Mouse (Mus musculus) megakaryocyte progenitor cell, adult 5-6 weeks (primary cell): ENCODE measurements around the gene Musk. TPM values are rescaled to one million over a fixed set of nuclear protein-coding genes. Genes with fewer than 3 reads are reported as not detected.
"Not testable (repeated sequence)": the region's sequence is repeated elsewhere in the genome, so short reads cannot be mapped to it uniquely, and the experiment has no call there.

Experiments used
- ATAC-seq: replicated peaks from 2 replicates; pipeline ENCODE4 v1.8.0; 2016; ENCODE audit warnings: mild to moderate bottlenecking, moderate TSS enrichment, inconsistent platforms; ENCODE audit not compliant: poor library complexity
- total RNA-seq, 2 experiments: library from RNA; stranded (forward) in 1 of 2; stranded (reverse) in 1 of 2; fragments of 157-497, 149-512 nt in 1 of 2; fragments of 200-1000 nt in 1 of 2; gene quantifications; 2 replicates each; pipeline versions ENCODE4 v1.2.3 to v1.2.4; 2015 to 2017

Gene Musk
- not detected in 2 replicates for total RNA-seq (2015)
- 0.46 TPM in 1 of 2 replicates, not detected in the other for total RNA-seq (2017)

- ATAC-seq = no peak
Observed at GRCm38 (mm10) chr4:58285687-58286086, at the start of gene Musk. Musk (plus strand) TSS chr4:58285960.

GRCm38 (mm10) chr4:58240416-58240815, 45.3 kb upstream of the Musk start:
- ATAC-seq = peak; percentile 75

GRCm38 (mm10) chr4:58245544-58245943, 40.2 kb upstream of the Musk start:
- ATAC-seq = no peak

- 0 out of 2 replicates have a peak, but pooled peaks have one; percentile 34 for ATAC-seq
Observed at GRCm38 (mm10) chr4:58252381-58252780, 33.4 kb upstream of the Musk start.

GRCm38 (mm10) chr4:58253410-58253809, 32.4 kb upstream of the Musk start:
- peak; percentile 44; the same call in 1 of the 2 replicates for ATAC-seq

- ATAC-seq = not testable (repeated sequence)
Observed at GRCm38 (mm10) chr4:58260767-58261166, 25.0 kb upstream of the Musk start.

- 0 out of 2 replicates have a peak, but pooled peaks have one; percentile 44 for ATAC-seq
Observed at GRCm38 (mm10) chr4:58266294-58266693, 19.5 kb upstream of the Musk start.

- no peak for ATAC-seq
Observed at GRCm38 (mm10) chr4:58268897-58269542, 16.7 kb upstream of the Musk start.

GRCm38 (mm10) chr4:58269961-58270360, 15.8 kb upstream of the Musk start:
- ATAC-seq = no peak

GRCm38 (mm10) chr4:58270956-58271355, 14.8 kb upstream of the Musk start:
- ATAC-seq = no peak

GRCm38 (mm10) chr4:58271504-58272162, 14.1 kb upstream of the Musk start:
- no peak for ATAC-seq

GRCm38 (mm10) chr4:58275261-58275895, 10.4 kb upstream of the Musk start:
- ATAC-seq = no peak

GRCm38 (mm10) chr4:58278368-58278767, 7.4 kb upstream of the Musk start:
- ATAC-seq = no peak

GRCm38 (mm10) chr4:58280121-58280520, 5.6 kb upstream of the Musk start:
- no peak for ATAC-seq

GRCm38 (mm10) chr4:58286368-58287090, 769 bp downstream of the Musk start:
- ATAC-seq = no peak

- ATAC-seq = peak; percentile 76
Observed at GRCm38 (mm10) chr4:58288753-58289152, 3.0 kb downstream of the Musk start.

- ATAC-seq = no peak
Observed at GRCm38 (mm10) chr4:58291828-58292227, 6.1 kb downstream of the Musk start.

GRCm38 (mm10) chr4:58293099-58293498, 7.3 kb downstream of the Musk start:
- no peak for ATAC-seq

- ATAC-seq = peak; percentile 96
Observed at GRCm38 (mm10) chr4:58303862-58304261, 18.1 kb downstream of the Musk start.

- ATAC-seq = peak; percentile 70
Observed at GRCm38 (mm10) chr4:58304564-58304963, 18.8 kb downstream of the Musk start.

- no peak for ATAC-seq
Observed at GRCm38 (mm10) chr4:58307421-58307820, 21.7 kb downstream of the Musk start.
